8 mouse cellular contexts compared by ENCODE assay signal in genomic region chr8:121761480-121761879, GRCm38 (mm10). TPM values are rescaled to one million over a fixed set of nuclear protein-coding genes. Genes with fewer than 3 reads are reported as not detected.
DNase-seq lines count a peak whose midpoint lies in the region; TF ChIP-seq lines count a peak whose summit lies in the region.

No protein-coding gene starts in this region.

- H3K27ac ChIP-seq in left cerebral cortex, adult 2 months = no peak overlapping the region

- no peak for TF ChIP-seq CTCF in left cerebral cortex, adult 2 months (IDR thresholded peaks at IDR 0.05)

- intact Hi-C loops in heart, postnatal 10 days (cut with DNase I) = no loop called here
- intact Hi-C loops in left cerebral cortex, adult 2 months (cut with DNase I) = no loop called here

- DNase-seq in heart, postnatal 10 days = peak; percentile 38 to 56
- DNase-seq in heart, adult 11 months = no peak
- DNase-seq in urinary bladder, postnatal 14 days (ENCODE audit: low spot score) = peak; percentile 13
- no peak for DNase-seq in urinary bladder, adult 2 months (ENCODE audit: low spot score)
- DNase-seq in kidney, postnatal 4 days = peak; percentile 72 to 76
- DNase-seq in yolk sac, embryonic 10.5 days (ENCODE audit: low spot score) = peak; percentile 57
- no peak for DNase-seq in left cerebral cortex, adult 2 months (ENCODE audit: extremely low spot score in 1 of 2, low spot score in 2 of 2)
- DNase-seq in layer of hippocampus, postnatal 25 days (ENCODE audit: extremely low spot score in 1 of 2, low spot score in 1 of 2) = no peak

- H3K4me3 ChIP-seq in left cerebral cortex, adult 2 months = no peak overlapping the region

RNA-seq across cellular contexts. Expression of gene Jph3, which starts 32.1 kb away (rescaled TPM):
- not detected for total RNA-seq in heart, postnatal 10 days (2021)
- polyA plus RNA-seq in urinary bladder, adult 2 months (2012; rRNA removed) = 0.03 and 0.08 TPM in 2 replicates
- total RNA-seq in left cerebral cortex, adult 2 months (2021) = 100 to 1,000 TPM; 285 to 297 TPM
- 100 to 1,000 TPM; 301 to 309 TPM for total RNA-seq in layer of hippocampus, postnatal 25 days (2021)

Comparison
In these comparisons a context has a peak if more than half of its experiments do, and no peak if none do; other contexts are left out.
1. DNase-seq: peak in heart, postnatal 10 days (2 of 2), urinary bladder, postnatal 14 days (single experiment), kidney, postnatal 4 days (2 of 2) and yolk sac, embryonic 10.5 days (single experiment); none in heart, adult 11 months (single experiment), urinary bladder, adult 2 months (single experiment), left cerebral cortex, adult 2 months (0 of 2) and layer of hippocampus, postnatal 25 days (0 of 2).
2. RNA of gene Jph3, which starts 32.1 kb away (total RNA-seq): 301 to 309 TPM in layer of hippocampus, postnatal 25 days and 285 to 297 TPM in left cerebral cortex, adult 2 months; not detected in heart, postnatal 10 days; every median in the first group is over 100 times any median in the second.